Mouse (Mus musculus) liver, embryonic 14.5 days (tissue): ENCODE results near the gene Stat4.

Experiments used
- CTCF ChIP-seq: IDR thresholded peaks from 2 replicates; pipeline ENCODE4 v1.5.1; 2016; ENCODE audit warnings: antibody characterized with exemption, low read depth, control low read depth
- EP300 ChIP-seq: IDR thresholded peaks from 2 replicates; pipeline ENCODE4 v1.6.1; 2016; ENCODE audit warnings: antibody characterized with exemption, low read depth

DNA sequence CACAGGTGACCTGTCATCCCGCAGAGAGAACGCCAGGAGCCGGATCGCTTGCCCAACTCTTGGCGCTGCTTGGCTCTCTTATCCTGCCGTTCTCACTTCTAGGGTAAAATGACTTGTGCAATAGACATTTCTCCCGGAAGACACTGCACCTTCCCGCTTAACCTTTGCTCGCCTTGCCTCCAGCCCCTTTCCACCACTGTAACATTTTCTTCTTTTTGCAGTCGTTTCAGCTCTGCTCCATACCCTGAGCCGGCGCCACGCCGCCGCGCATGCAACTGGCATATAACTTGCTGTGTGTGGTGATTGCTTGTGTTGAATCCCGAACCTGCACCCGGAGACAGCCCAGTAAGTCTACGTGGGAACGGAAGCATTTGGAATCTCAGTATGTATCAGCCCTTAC is 132.7 kb downstream of the Stat4 start:
- TF ChIP-seq CTCF: no peak
- TF ChIP-seq EP300: no peak
